In the genomic region with DNA sequence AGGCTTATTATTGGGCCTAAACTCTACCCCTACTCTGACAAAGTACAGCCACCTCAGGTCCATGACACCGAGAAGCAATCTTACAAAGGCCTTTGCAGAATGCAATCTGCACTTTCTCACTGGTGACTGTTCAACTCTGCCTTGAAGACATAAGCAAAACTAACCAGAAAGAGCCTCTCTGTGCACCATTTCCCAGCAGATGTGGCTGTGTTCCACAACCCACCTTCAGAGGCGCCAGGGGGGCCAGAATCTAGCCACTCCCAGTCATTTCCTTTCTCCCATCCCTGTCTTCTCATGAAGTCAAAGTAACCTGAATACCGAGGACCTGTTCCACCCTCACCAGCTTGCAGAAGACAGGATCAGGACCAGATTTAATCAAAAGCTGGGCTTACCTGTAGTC, we compare ENCODE assay signal across 24 mouse cellular contexts.
DNase-seq lines count a peak whose midpoint lies in the region; ATAC-seq and TF ChIP-seq lines count a peak whose summit lies in the region.
"Had no signal": no experiment of that assay in that cellular context is flagged by ENCODE, and none has a peak within 500 bp of the region (broad histone marks: within the 10 kb centered on the region; RNA-seq: fewer than 3 reads in every experiment).

No protein-coding gene starts in this region.

- ATAC-seq in intestine, embryonic 14.5 days (replicated peaks; ENCODE audit: low FRiP score, low TSS enrichment, low read depth), result 0 out of 2 replicates have a peak, but pooled peaks have one; percentile 50
- no peak for ATAC-seq in intestine, postnatal 0 days
- 0 out of 2 replicates have a peak, but pooled peaks have one; percentile 42 for ATAC-seq in intestine, embryonic 16.5 days
- peak; percentile 80 for ATAC-seq in stomach, embryonic 16.5 days (ENCODE audit: insufficient read depth, low FRiP score)
- ATAC-seq: activated CD4-positive, CD25-positive, alpha-beta regulatory T cell, adult 4 months; CD4-positive, CD25-positive, alpha-beta regulatory T cell, adult 4 months had no signal

- no peaks in the 10 kb centered on the region for H3K36me3 ChIP-seq in intestine, embryonic 14.5 days (ENCODE audit: control insufficient read depth, insufficient read depth, low read length)
- H3K36me3 ChIP-seq in intestine, postnatal 0 days (ENCODE audit: control insufficient read depth, insufficient read depth), result no peaks in the 10 kb centered on the region
- H3K36me3 ChIP-seq in intestine, embryonic 16.5 days (ENCODE audit: control insufficient read depth, insufficient read depth, low read length), result no peaks in the 10 kb centered on the region
- no peaks in the 10 kb centered on the region for H3K36me3 ChIP-seq in stomach, embryonic 16.5 days (ENCODE audit: control insufficient read depth, insufficient read depth, low read length)
- H3K36me3 ChIP-seq: embryonic facial prominence, embryonic 13.5 days; forebrain, embryonic 10.5 days; heart, embryonic 10.5 days; heart, embryonic 13.5 days; hindbrain, embryonic 12.5 days; hindbrain, embryonic 15.5 days had no signal

- peak overlapping the region; percentile 44; the same call in 1 of the 2 replicates for H3K27ac ChIP-seq in intestine, embryonic 14.5 days (ENCODE audit: low read depth)
- H3K27ac ChIP-seq in intestine, postnatal 0 days (ENCODE audit: low read depth, low read length), result no peak overlapping the region
- peak overlapping the region; percentile 69 for H3K27ac ChIP-seq in intestine, embryonic 16.5 days (ENCODE audit: low read length)
- H3K27ac ChIP-seq in stomach, embryonic 16.5 days (ENCODE audit: low read length), result peak overlapping the region; percentile 72
- H3K27ac ChIP-seq: embryonic facial prominence, embryonic 13.5 days; forebrain, embryonic 10.5 days; heart, adult 2 months; heart, embryonic 10.5 days; heart, embryonic 13.5 days; hindbrain, embryonic 12.5 days; hindbrain, embryonic 15.5 days had no signal

- no peak for TF ChIP-seq CTCF in intestine, postnatal 0 days (IDR thresholded peaks at IDR 0.05; ENCODE audit: low read depth)

- peaks cover 6% of the 10 kb centered on the region; the same call in 1 of the 2 replicates for H3K4me1 ChIP-seq in intestine, embryonic 14.5 days (replicated peaks; ENCODE audit: control insufficient read depth, insufficient read depth, low read length)
- 0 out of 2 replicates have a peak, but pooled peaks cover 8% of the 10 kb centered on the region for H3K4me1 ChIP-seq in intestine, postnatal 0 days (replicated peaks; ENCODE audit: control insufficient read depth, insufficient read depth, low read length)
- peaks cover 3% of the 10 kb centered on the region; the same call in 1 of the 2 replicates for H3K4me1 ChIP-seq in intestine, embryonic 16.5 days (ENCODE audit: control insufficient read depth, insufficient read depth, low read length)
- H3K4me1 ChIP-seq in stomach, embryonic 16.5 days (ENCODE audit: control insufficient read depth, insufficient read depth, low read length), result 0 out of 2 replicates have a peak, but pooled peaks cover 2% of the 10 kb centered on the region
- H3K4me1 ChIP-seq: embryonic facial prominence, embryonic 13.5 days; hindbrain, embryonic 12.5 days; hindbrain, embryonic 15.5 days had no signal

- no peaks in the 10 kb centered on the region for H3K27me3 ChIP-seq in intestine, embryonic 14.5 days (replicated peaks; ENCODE audit: control insufficient read depth, insufficient read depth, low read length)
- no peaks in the 10 kb centered on the region for H3K27me3 ChIP-seq in intestine, postnatal 0 days (replicated peaks; ENCODE audit: control insufficient read depth, insufficient read depth, low read length)
- no peaks in the 10 kb centered on the region for H3K27me3 ChIP-seq in intestine, embryonic 16.5 days (replicated peaks; ENCODE audit: control insufficient read depth, insufficient read depth, low read length)
- no peaks in the 10 kb centered on the region for H3K27me3 ChIP-seq in stomach, embryonic 16.5 days (ENCODE audit: control insufficient read depth, insufficient read depth, low read length)
- H3K27me3 ChIP-seq: embryonic facial prominence, embryonic 13.5 days; heart, embryonic 13.5 days; hindbrain, embryonic 12.5 days; hindbrain, embryonic 15.5 days had no signal

- H3K9ac ChIP-seq in intestine, embryonic 14.5 days (ENCODE audit: low read length), result no peak overlapping the region
- H3K9ac ChIP-seq in intestine, postnatal 0 days (ENCODE audit: low read depth, low read length), result no peak overlapping the region
- H3K9ac ChIP-seq in intestine, embryonic 16.5 days (ENCODE audit: low read depth, low read length), result no peak overlapping the region
- H3K9ac ChIP-seq in stomach, embryonic 16.5 days (ENCODE audit: low read length), result no peak overlapping the region
- H3K9ac ChIP-seq: embryonic facial prominence, embryonic 13.5 days; heart, embryonic 13.5 days; hindbrain, embryonic 12.5 days; hindbrain, embryonic 15.5 days had no signal

- DNase-seq in intestine, embryonic 14.5 days (ENCODE audit: low spot score), result no peak
- DNase-seq in layer of hippocampus, postnatal 36 days, result no peak
- no peak for DNase-seq in frontal cortex, postnatal 36 days (ENCODE audit: low spot score in 2 of 2)
- DNase-seq: adrenal gland, adult 8-10 months; adrenal gland, postnatal 25 days; cerebellum, adult 11-12 months; cerebellum, adult 8-10 months; cerebellum, postnatal 10 days; gastrocnemius, postnatal 10 days; gastrocnemius, postnatal 36 days; heart, adult 2 months; heart, postnatal 14 days; kidney, adult 11 months had no signal

- no peak overlapping the region for H3K4me3 ChIP-seq in intestine, embryonic 14.5 days (ENCODE audit: low read depth, low read length)
- H3K4me3 ChIP-seq in intestine, postnatal 0 days (ENCODE audit: low read depth, low read length), result no peak overlapping the region
- no peak overlapping the region for H3K4me3 ChIP-seq in intestine, embryonic 16.5 days (ENCODE audit: low read length)
- no peak overlapping the region for H3K4me3 ChIP-seq in stomach, embryonic 16.5 days (replicated peaks; ENCODE audit: low read length)
- H3K4me3 ChIP-seq: embryonic facial prominence, embryonic 13.5 days; forebrain, embryonic 10.5 days; heart, adult 2 months; heart, embryonic 10.5 days; heart, embryonic 13.5 days; hindbrain, embryonic 12.5 days; hindbrain, embryonic 15.5 days had no signal

- H3K9me3 ChIP-seq in intestine, embryonic 14.5 days (ENCODE audit: control insufficient read depth, low read length), result no peaks in the 10 kb centered on the region
- no peaks in the 10 kb centered on the region for H3K9me3 ChIP-seq in intestine, postnatal 0 days (ENCODE audit: control insufficient read depth)
- H3K9me3 ChIP-seq in intestine, embryonic 16.5 days (ENCODE audit: control insufficient read depth, low read length), result no peaks in the 10 kb centered on the region
- no peaks in the 10 kb centered on the region for H3K9me3 ChIP-seq in stomach, embryonic 16.5 days (replicated peaks; ENCODE audit: control insufficient read depth, low read length)
- H3K9me3 ChIP-seq: embryonic facial prominence, embryonic 13.5 days; forebrain, embryonic 10.5 days; heart, embryonic 10.5 days; heart, embryonic 13.5 days; hindbrain, embryonic 12.5 days; hindbrain, embryonic 15.5 days had no signal

- H3K4me2 ChIP-seq in intestine, embryonic 14.5 days (ENCODE audit: low read length), result no peak overlapping the region
- no peak overlapping the region for H3K4me2 ChIP-seq in intestine, postnatal 0 days (replicated peaks; ENCODE audit: low read depth)
- no peak overlapping the region for H3K4me2 ChIP-seq in intestine, embryonic 16.5 days (ENCODE audit: low read depth, low read length)
- no peak overlapping the region for H3K4me2 ChIP-seq in stomach, embryonic 16.5 days (ENCODE audit: low read depth, low read length)
- H3K4me2 ChIP-seq: embryonic facial prominence, embryonic 13.5 days; heart, embryonic 13.5 days; hindbrain, embryonic 12.5 days; hindbrain, embryonic 15.5 days had no signal

- WGBS in intestine, embryonic 14.5 days, result 38% methylated on average over 3 of the region's 3 CpGs
- 61% methylated on average over 3 of the region's 3 CpGs for WGBS in intestine, postnatal 0 days
- 56% methylated on average over 3 of the region's 3 CpGs for WGBS in intestine, embryonic 16.5 days
- 58% methylated on average over 3 of the region's 3 CpGs for WGBS in stomach, embryonic 16.5 days
